Mouse (Mus musculus) brain, embryonic 14.5 days (tissue): ENCODE measurements around the gene Crcp. TPM values are rescaled to one million over a fixed set of nuclear protein-coding genes. Genes with fewer than 3 reads are reported as not detected.

Experiments
- DNase-seq: peaks from one replicate; pipeline ENCODE4 v3.0.0-alpha.2; 2011; ENCODE audit warnings: low read depth
- CTCF ChIP-seq: fragments of 200-500 bp; IDR thresholded peaks from 2 replicates; pipeline ENCODE4 v1.5.1; 2012; ENCODE audit warnings: inconsistent platforms, mild to moderate bottlenecking, moderate library complexity, borderline replicate concordance; ENCODE audit not compliant: insufficient read depth, insufficient read length; ENCODE audit errors: extremely low read depth
- POLR2A ChIP-seq: fragments of 200-500 bp; IDR thresholded peaks from 2 replicates; pipeline ENCODE4 v1.6.1; 2012; ENCODE audit warnings: mild to moderate bottlenecking, inconsistent platforms, borderline replicate concordance; ENCODE audit not compliant: poor library complexity, insufficient read depth, insufficient read length, severe bottlenecking; ENCODE audit errors: extremely low read depth
- polyA plus RNA-seq: library from polyadenylated mRNA; depleted of rRNA; stranded (reverse); fragments of >200 nt; gene quantifications from 2 replicates; pipeline ENCODE4 v1.2.3, GENCODE M21; 2012

The Crcp gene
- polyA plus RNA-seq, 1 experiment, result 51.0 TPM

- no peak for DNase-seq
Observed at GRCm38 (mm10) chr5:130003229-130003628, 25.9 kb upstream of the Crcp start.

DNA sequence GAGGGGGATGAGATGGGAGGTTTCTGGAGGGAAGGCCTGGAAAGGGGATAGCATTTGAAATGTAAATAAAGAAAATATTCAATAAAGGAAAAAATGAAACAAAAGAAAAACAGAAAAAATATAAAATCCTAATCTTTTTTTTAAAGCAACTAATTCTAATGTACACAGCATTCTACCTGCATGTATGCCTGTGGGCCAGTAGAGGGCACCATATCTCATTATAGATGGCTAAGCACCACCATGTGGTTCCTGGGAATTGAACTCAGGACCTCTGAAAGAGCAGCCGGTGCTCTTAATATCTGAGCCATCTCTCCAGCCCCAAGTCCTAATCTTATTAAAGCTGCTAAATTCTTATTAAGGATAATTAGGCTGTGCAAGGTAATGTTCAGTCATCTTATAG lies 21.7 kb upstream of the Crcp start:
- TF ChIP-seq POLR2A (no peak), CTCF (peak; percentile 33; the same call in 1 of the 2 replicates)
- DNase-seq, result no peak

More at GRCm38 (mm10) chr5:130003229-130003628, 25.9 kb upstream of the Crcp start:
- TF ChIP-seq CTCF, result no peak
- TF ChIP-seq POLR2A, result no peak

GRCm38 (mm10) chr5:130008034-130008590 lies 21.0 kb upstream of the Crcp start:
- no peak for DNase-seq
- TF ChIP-seq CTCF (no peak), POLR2A (no peak)

- TF ChIP-seq POLR2A, result no peak
- no peak for DNase-seq
Observed at GRCm38 (mm10) chr5:130009784-130010183, 19.3 kb upstream of the Crcp start.

DNA sequence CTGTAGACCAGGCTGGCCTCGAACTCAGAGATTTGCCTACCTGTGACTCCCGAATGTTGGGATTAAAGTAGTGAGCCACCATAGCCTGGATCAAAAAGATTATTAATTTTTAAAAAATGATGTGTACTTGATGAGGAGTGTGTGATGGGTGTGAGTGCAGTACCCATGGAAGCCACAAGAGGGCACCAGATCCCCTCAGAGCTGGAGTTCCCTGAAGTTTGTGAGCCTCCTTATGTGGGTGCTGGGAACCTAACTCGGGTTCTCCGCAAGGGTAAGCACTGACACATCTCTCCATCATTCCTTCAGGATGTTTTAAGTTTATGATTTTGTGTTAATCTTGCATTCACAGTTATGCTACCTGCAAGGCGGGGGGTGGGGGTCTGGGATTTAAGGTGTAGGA lies 18.1 kb upstream of the Crcp start:
- no peak for DNase-seq
- no peak for TF ChIP-seq POLR2A
- TF ChIP-seq CTCF, result peak; percentile 64

GRCm38 (mm10) chr5:130015104-130015503 lies 14.0 kb upstream of the Crcp start:
- TF ChIP-seq POLR2A, result no peak
- peak; percentile 15; the same call in 1 of the 2 replicates for TF ChIP-seq CTCF
- no peak for DNase-seq

- DNase-seq, result no peak
- TF ChIP-seq CTCF, result no peak
- no peak for TF ChIP-seq POLR2A
Observed at GRCm38 (mm10) chr5:130019461-130019860, 9.6 kb upstream of the Crcp start.

DNA sequence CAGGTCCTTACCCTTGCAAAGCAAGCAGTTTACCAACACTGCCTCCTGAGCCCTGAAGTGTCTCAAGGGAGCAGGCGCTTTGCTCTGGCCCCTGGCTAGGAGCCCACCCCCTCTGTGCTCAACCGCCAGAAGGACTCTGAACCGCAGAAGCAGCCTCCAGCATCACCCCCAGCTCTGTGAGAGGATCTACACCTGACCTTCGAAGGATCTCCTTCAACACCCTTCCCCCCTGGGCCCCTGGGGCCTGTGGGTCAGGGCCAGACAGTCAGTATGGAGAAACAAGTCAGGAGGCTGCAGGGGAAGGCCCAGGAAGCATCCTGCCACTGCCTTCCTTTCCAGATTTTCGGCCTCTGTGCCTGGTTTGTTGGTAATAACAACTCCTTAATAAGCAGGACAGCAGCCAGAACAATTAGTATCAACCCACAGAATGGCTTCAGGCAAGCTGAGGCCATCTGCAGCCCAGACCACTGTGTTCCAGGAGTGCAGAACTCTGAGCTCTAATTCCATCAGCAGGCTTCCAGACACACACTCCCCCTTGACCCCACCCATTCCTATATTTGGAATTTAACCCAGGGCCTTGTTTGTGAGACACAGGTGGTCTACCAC lies 7.6 kb upstream of the Crcp start:
- peak; percentile 9 for DNase-seq
- TF ChIP-seq CTCF (no peak), POLR2A (no peak)

GRCm38 (mm10) chr5:130022366-130022765 lies 6.7 kb upstream of the Crcp start:
- TF ChIP-seq POLR2A (no peak), CTCF (no peak)
- DNase-seq, result no peak

- DNase-seq, result no peak
- TF ChIP-seq CTCF (no peak), POLR2A (no peak)
Observed at GRCm38 (mm10) chr5:130023067-130023766, 5.9 kb upstream of the Crcp start.

GRCm38 (mm10) chr5:130023767-130024539 lies 5.1 kb upstream of the Crcp start:
- TF ChIP-seq POLR2A (no peak), CTCF (peak; percentile 81)
- DNase-seq, result peak; percentile 93
